Mouse (Mus musculus) stomach, postnatal 0 days (tissue): Measurements from ENCODE around the gene Cbx7.

ENCODE experiments used
- CTCF ChIP-seq: IDR thresholded peaks from 2 replicates; pipeline ENCODE4 v1.5.1; 2016; ENCODE audit warnings: antibody characterized with exemption, low read depth, mild to moderate bottlenecking, moderate library complexity
- EP300 ChIP-seq: optimal IDR thresholded peaks from 2 replicates; pipeline ENCODE3; 2016; ENCODE audit warnings: antibody characterized with exemption

- TF ChIP-seq CTCF (no peak), EP300 (no peak)
These were observed 35.2 kb upstream of the Cbx7 start for GRCm38 (mm10) chr15:80006156-80006555.
